Mouse (Mus musculus) NIH3T3 (cell line): ENCODE data around the gene Qrfp.
A peak's percentile ranks its signal among the peaks of the same experiment; 100 is the strongest.

Experiments
- DNase-seq: peaks from one replicate; pipeline ENCODE4 v3.0.0-alpha.2; 2012; ENCODE audit warnings: low read depth

Qrfp gene

GRCm38 (mm10) chr2:31814699-31815098 lies 4.3 kb upstream of the Qrfp start:
- DNase-seq = no peak

GRCm38 (mm10) chr2:31813641-31814040 lies 3.3 kb upstream of the Qrfp start:
- DNase-seq = no peak

- peak; percentile 46 for DNase-seq
These were observed 942 bp upstream of the Qrfp start for GRCm38 (mm10) chr2:31811086-31811958.

GRCm38 (mm10) chr2:31809358-31809740 lies 1.0 kb downstream of the Qrfp start:
- no peak for DNase-seq

GRCm38 (mm10) chr2:31808410-31809357 lies 1.7 kb downstream of the Qrfp start:
- DNase-seq = no peak

- DNase-seq = no peak
These were observed 3.6 kb downstream of the Qrfp start for GRCm38 (mm10) chr2:31806639-31807382.

- DNase-seq = no peak
These were observed 6.9 kb downstream of the Qrfp start for GRCm38 (mm10) chr2:31803480-31803879.

- no peak for DNase-seq
These were observed 7.6 kb downstream of the Qrfp start for GRCm38 (mm10) chr2:31802811-31803210.

GRCm38 (mm10) chr2:31801416-31801815 lies 9.0 kb downstream of the Qrfp start:
- DNase-seq = no peak

- no peak for DNase-seq
These were observed 13.4 kb downstream of the Qrfp start for GRCm38 (mm10) chr2:31796943-31797342.

- DNase-seq = no peak
These were observed 17.8 kb downstream of the Qrfp start for GRCm38 (mm10) chr2:31792611-31793010.

- DNase-seq = no peak
These were observed 19.1 kb downstream of the Qrfp start for GRCm38 (mm10) chr2:31791260-31791659.

- DNase-seq = no peak
These were observed 19.6 kb downstream of the Qrfp start for GRCm38 (mm10) chr2:31790728-31791251.

- DNase-seq = no peak
These were observed 21.2 kb downstream of the Qrfp start for GRCm38 (mm10) chr2:31789215-31789614.

GRCm38 (mm10) chr2:31788227-31788626 lies 22.2 kb downstream of the Qrfp start:
- peak; percentile 58 for DNase-seq

GRCm38 (mm10) chr2:31787029-31787428 lies 23.4 kb downstream of the Qrfp start:
- DNase-seq = peak; percentile 91

GRCm38 (mm10) chr2:31785074-31785473 lies 25.3 kb downstream of the Qrfp start:
- DNase-seq = peak; percentile 89

- DNase-seq = peak; percentile 36
These were observed 27.3 kb downstream of the Qrfp start for GRCm38 (mm10) chr2:31782958-31783602.

GRCm38 (mm10) chr2:31779258-31779657 lies 31.1 kb downstream of the Qrfp start:
- DNase-seq = no peak

GRCm38 (mm10) chr2:31776479-31776878 lies 33.9 kb downstream of the Qrfp start:
- peak; percentile 47 for DNase-seq

- DNase-seq = peak; percentile 95
These were observed 39.5 kb downstream of the Qrfp start for GRCm38 (mm10) chr2:31770781-31771441.
